24 mouse cellular contexts compared by ENCODE assay signal in genomic region chr11:90627751-90628150, GRCm38 (mm10). TPM values are rescaled to one million over a fixed set of nuclear protein-coding genes. Genes with fewer than 3 reads are reported as not detected.
DNase-seq lines count a peak whose midpoint lies in the region; ATAC-seq and TF ChIP-seq lines count a peak whose summit lies in the region.
"Had no signal": no experiment of that assay in that cellular context is flagged by ENCODE, and none has a peak within 500 bp of the region (broad histone marks: within the 10 kb centered on the region; RNA-seq: fewer than 3 reads in every experiment).

No protein-coding gene starts in this region.

- H3K9ac ChIP-seq in kidney, embryonic 16.5 days (replicated peaks; ENCODE audit: low read length): no peak overlapping the region
- no peak overlapping the region for H3K9ac ChIP-seq in liver, adult 2 months (ENCODE audit: low read depth, low read length)
- H3K9ac ChIP-seq in liver, embryonic 11.5 days (ENCODE audit: low read depth, low read length): no peak overlapping the region
- H3K9ac ChIP-seq: embryonic facial prominence, embryonic 12.5 days; forebrain, embryonic 13.5 days; forebrain, embryonic 15.5 days had no signal

- peak; percentile 81 for DNase-seq in kidney, adult 2 months
- DNase-seq in kidney, postnatal 10 days: no peak
- peak; percentile 76 for DNase-seq in kidney, adult 9 months
- DNase-seq in liver, adult 2 months (ENCODE audit: extremely low read depth, low read depth, low spot score): peak; percentile 72
- DNase-seq in liver, embryonic 11.5 days (ENCODE audit: low spot score): no peak
- DNase-seq: adrenal gland, adult 8-10 months; adrenal gland, postnatal 14 days; adrenal gland, postnatal 36 days; B cell, adult 2 months; cerebellum, adult 11-12 months; cerebellum, adult 2 months; cerebellum, adult 9-10 months; cerebellum, postnatal 10 days; cerebellum, postnatal 25 days had no signal

- no peaks in the 10 kb centered on the region for H3K79me2 ChIP-seq in liver, adult 2 months (ENCODE audit: control insufficient read depth, insufficient read depth, low read length)

- ATAC-seq in kidney, embryonic 16.5 days (ENCODE audit: low FRiP score, low TSS enrichment): no peak
- ATAC-seq in liver, embryonic 11.5 days (replicated peaks; ENCODE audit: low FRiP score): no peak
- ATAC-seq: activated CD4-positive, CD25-positive, alpha-beta regulatory T cell, adult 4 months; CD4-positive, CD25-positive, alpha-beta regulatory T cell, adult 4 months; forebrain, embryonic 13.5 days; forebrain, embryonic 15.5 days; Patski had no signal

- H3K27ac ChIP-seq in kidney, adult 2 months (ENCODE audit: insufficient read depth, low read depth, low read length): peak overlapping the region; percentile 78; the same call in 1 of the 2 replicates
- no peak overlapping the region for H3K27ac ChIP-seq in kidney, embryonic 16.5 days (ENCODE audit: low read length)
- no peak overlapping the region for H3K27ac ChIP-seq in liver, adult 2 months (replicated peaks; ENCODE audit: insufficient read depth, low read depth, low read length)
- H3K27ac ChIP-seq in liver, embryonic 11.5 days (ENCODE audit: low read depth, low read length): no peak overlapping the region
- H3K27ac ChIP-seq: embryonic facial prominence, embryonic 10.5 days; embryonic facial prominence, embryonic 12.5 days; forebrain, embryonic 13.5 days; forebrain, embryonic 15.5 days had no signal

- no peak overlapping the region for H3K4me3 ChIP-seq in kidney, adult 2 months (ENCODE audit: insufficient read depth, low read depth, low read length)
- H3K4me3 ChIP-seq in kidney, embryonic 16.5 days (ENCODE audit: low read length): no peak overlapping the region
- no peak overlapping the region for H3K4me3 ChIP-seq in liver, adult 2 months (ENCODE audit: insufficient read depth, low read depth, low read length)
- no peak overlapping the region for H3K4me3 ChIP-seq in liver, embryonic 11.5 days (ENCODE audit: low read depth, low read length)
- H3K4me3 ChIP-seq: embryonic facial prominence, embryonic 10.5 days; embryonic facial prominence, embryonic 12.5 days; forebrain, embryonic 13.5 days; forebrain, embryonic 15.5 days had no signal

- no peaks in the 10 kb centered on the region for H3K36me3 ChIP-seq in kidney, adult 2 months (ENCODE audit: control insufficient read depth, insufficient read depth, low read length)
- H3K36me3 ChIP-seq in kidney, embryonic 16.5 days (ENCODE audit: insufficient read depth, low read length): 0 out of 2 replicates have a peak, but pooled peaks cover 2% of the 10 kb centered on the region
- no peaks in the 10 kb centered on the region for H3K36me3 ChIP-seq in liver, adult 2 months (ENCODE audit: control insufficient read depth, insufficient read depth, low read length)
- H3K36me3 ChIP-seq in liver, embryonic 11.5 days (ENCODE audit: control insufficient read depth, insufficient read depth, low read length): no peaks in the 10 kb centered on the region
- H3K36me3 ChIP-seq: embryonic facial prominence, embryonic 12.5 days; forebrain, embryonic 15.5 days had no signal

- no peak for TF ChIP-seq POLR2A in kidney, adult 2 months (IDR thresholded peaks at IDR 0.05; ENCODE audit: low read depth, low read length)
- no peak for TF ChIP-seq POLR2A in liver, adult 2 months (IDR thresholded peaks at IDR 0.05; ENCODE audit: extremely low read depth, insufficient read depth, low read length)

- H3K4me1 ChIP-seq in kidney, adult 2 months (ENCODE audit: control insufficient read depth, insufficient read depth, low read length): peaks cover 9% of the 10 kb centered on the region
- no peaks in the 10 kb centered on the region for H3K4me1 ChIP-seq in kidney, embryonic 16.5 days (ENCODE audit: insufficient read depth, low read length)
- no peaks in the 10 kb centered on the region; the same call in 1 of the 2 replicates for H3K4me1 ChIP-seq in liver, adult 2 months (ENCODE audit: control insufficient read depth, insufficient read depth, low read length)
- no peaks in the 10 kb centered on the region for H3K4me1 ChIP-seq in liver, embryonic 11.5 days (replicated peaks; ENCODE audit: control insufficient read depth, insufficient read depth, low read length)
- H3K4me1 ChIP-seq: embryonic facial prominence, embryonic 10.5 days; embryonic facial prominence, embryonic 12.5 days; forebrain, embryonic 13.5 days; forebrain, embryonic 15.5 days had no signal

- H3K9me3 ChIP-seq in kidney, embryonic 16.5 days (ENCODE audit: low read length): no peaks in the 10 kb centered on the region
- H3K9me3 ChIP-seq in liver, embryonic 11.5 days (ENCODE audit: control insufficient read depth, low read length): no peaks in the 10 kb centered on the region
- H3K9me3 ChIP-seq: embryonic facial prominence, embryonic 10.5 days; embryonic facial prominence, embryonic 12.5 days; forebrain, embryonic 13.5 days; forebrain, embryonic 15.5 days; G1E had no signal

- 39% methylated on average over 1 of the region's 1 CpGs for WGBS in kidney, adult 2 months
- WGBS in kidney, embryonic 16.5 days: 78% methylated on average over 1 of the region's 1 CpGs
- 7% methylated on average over 1 of the region's 1 CpGs for WGBS in liver, adult 2 months
- 76% methylated on average over 1 of the region's 1 CpGs for WGBS in liver, embryonic 11.5 days

- no peak for TF ChIP-seq CTCF in kidney, adult 2 months (conservative IDR thresholded peaks at IDR 0.05; ENCODE audit: insufficient read depth, insufficient read length, low read depth, low read length)
- no peak for TF ChIP-seq CTCF in liver, adult 2 months (IDR thresholded peaks at IDR 0.05; ENCODE audit: low read depth, low read length)

- H3K27me3 ChIP-seq in kidney, adult 2 months (replicated peaks; ENCODE audit: control insufficient read depth, insufficient read depth, low read length): no peaks in the 10 kb centered on the region
- H3K27me3 ChIP-seq in kidney, embryonic 16.5 days (ENCODE audit: insufficient read depth, low read length): no peaks in the 10 kb centered on the region
- H3K27me3 ChIP-seq in liver, adult 2 months (ENCODE audit: control insufficient read depth, insufficient read depth, low read length): no peaks in the 10 kb centered on the region
- no peaks in the 10 kb centered on the region for H3K27me3 ChIP-seq in liver, embryonic 11.5 days (replicated peaks; ENCODE audit: control insufficient read depth, insufficient read depth, low read length)
- H3K27me3 ChIP-seq: CH12.LX; embryonic facial prominence, embryonic 12.5 days; forebrain, embryonic 13.5 days; forebrain, embryonic 15.5 days; Patski had no signal

- H3K4me2 ChIP-seq in kidney, embryonic 16.5 days (replicated peaks; ENCODE audit: low read depth, low read length): no peak overlapping the region
- no peak overlapping the region for H3K4me2 ChIP-seq in liver, embryonic 11.5 days
- H3K4me2 ChIP-seq: embryonic facial prominence, embryonic 12.5 days; forebrain, embryonic 13.5 days; forebrain, embryonic 15.5 days had no signal

RNA-seq across cellular contexts. Expression of gene Stxbp4, which starts 10.1 kb away (rescaled TPM):
- 5.0 TPM in 2 replicates for polyA plus RNA-seq in kidney, adult 2 months (2012; rRNA removed)
- 23.3 and 29.4 TPM in 2 replicates for polyA plus RNA-seq in kidney, embryonic 16.5 days (2015; fragmentation: Nextera tagmentation; extraction: Ambion mirVana)
- 1.6 and 1.8 TPM in 2 replicates for total RNA-seq in liver, adult 2 months (2014; rRNA removed)
- 0.61 and 0.62 TPM in 2 replicates for polyA plus RNA-seq in liver, adult 2 months (2012; rRNA removed)
- 16.6 and 17.9 TPM in 2 replicates for polyA plus RNA-seq in liver, embryonic 11.5 days (2014; fragmentation: Nextera tagmentation; extraction: Ambion mirVana)

RNA-seq across cellular contexts. Expression of gene Cox11, which starts 10.2 kb away (rescaled TPM):
- 13.6 and 15.6 TPM in 2 replicates for polyA plus RNA-seq in kidney, adult 2 months (2012; rRNA removed)
- 36.6 and 37.9 TPM in 2 replicates for polyA plus RNA-seq in kidney, embryonic 16.5 days (2015; fragmentation: Nextera tagmentation; extraction: Ambion mirVana)
- total RNA-seq in liver, adult 2 months (2014; rRNA removed): 10.6 and 11.5 TPM in 2 replicates
- polyA plus RNA-seq in liver, adult 2 months (2012; rRNA removed): 15.7 and 16.6 TPM in 2 replicates
- 25.9 and 28.8 TPM in 2 replicates for polyA plus RNA-seq in liver, embryonic 11.5 days (2014; fragmentation: Nextera tagmentation; extraction: Ambion mirVana)

Comparison
In these comparisons a context has a peak if more than half of its experiments do, and no peak if none do; other contexts are left out.
1. DNase-seq: peak in kidney, adult 2 months (single experiment), kidney, adult 9 months (single experiment) and liver, adult 2 months (single experiment); none in kidney, postnatal 10 days (single experiment) and liver, embryonic 11.5 days (single experiment).